ENCODE assay signal across 28 mouse cellular contexts in genomic region chr19:47548432-47549076, GRCm38 (mm10). TPM values are rescaled to one million over a fixed set of nuclear protein-coding genes. Genes with fewer than 3 reads are reported as not detected.
DNase-seq lines count a peak whose midpoint lies in the region; ATAC-seq lines count a peak whose summit lies in the region.
"Had no signal": no experiment of that assay in that cellular context is flagged by ENCODE, and none has a peak within 500 bp of the region (broad histone marks: within the 10 kb centered on the region; RNA-seq: fewer than 3 reads in every experiment).

No protein-coding gene starts in this region.

- H3K4me2 ChIP-seq in kidney, embryonic 14.5 days (replicated peaks; ENCODE audit: low read depth, low read length): no peak overlapping the region
- no peak overlapping the region for H3K4me2 ChIP-seq in liver, embryonic 11.5 days
- H3K4me2 ChIP-seq in forebrain, embryonic 15.5 days (replicated peaks): no peak overlapping the region
- H3K4me2 ChIP-seq: embryonic facial prominence, embryonic 13.5 days; forebrain, embryonic 13.5 days; heart, embryonic 15.5 days; hindbrain, embryonic 12.5 days; intestine, embryonic 15.5 days; lung, embryonic 15.5 days; midbrain, embryonic 11.5 days; neural tube, embryonic 12.5 days had no signal

- H3K9ac ChIP-seq in kidney, embryonic 14.5 days (ENCODE audit: low read depth, low read length): no peak overlapping the region
- H3K9ac ChIP-seq in liver, embryonic 11.5 days (ENCODE audit: low read depth, low read length): no peak overlapping the region
- no peak overlapping the region for H3K9ac ChIP-seq in forebrain, embryonic 15.5 days (replicated peaks)
- H3K9ac ChIP-seq: embryonic facial prominence, embryonic 13.5 days; forebrain, embryonic 13.5 days; heart, embryonic 15.5 days; hindbrain, embryonic 12.5 days; intestine, embryonic 15.5 days; liver, embryonic 14.5 days; lung, embryonic 15.5 days; neural tube, embryonic 12.5 days had no signal

- WGBS in kidney, embryonic 14.5 days: 83% methylated on average over 11 of the region's 11 CpGs
- 86% methylated on average over 11 of the region's 11 CpGs for WGBS in liver, embryonic 11.5 days
- 91% methylated on average over 11 of the region's 11 CpGs for WGBS in forebrain, embryonic 15.5 days

- H3K27me3 ChIP-seq in kidney, embryonic 14.5 days (ENCODE audit: control insufficient read depth, insufficient read depth, low read length): no peaks in the 10 kb centered on the region
- no peaks in the 10 kb centered on the region for H3K27me3 ChIP-seq in liver, embryonic 11.5 days (replicated peaks; ENCODE audit: control insufficient read depth, insufficient read depth, low read length)
- no peaks in the 10 kb centered on the region for H3K27me3 ChIP-seq in forebrain, embryonic 15.5 days
- H3K27me3 ChIP-seq: embryonic facial prominence, embryonic 13.5 days; forebrain, embryonic 13.5 days; heart, embryonic 15.5 days; hindbrain, embryonic 12.5 days; intestine, embryonic 15.5 days; lung, embryonic 15.5 days; neural tube, embryonic 12.5 days; Patski had no signal

- H3K9me3 ChIP-seq in kidney, embryonic 14.5 days (ENCODE audit: control insufficient read depth, low read length): no peaks in the 10 kb centered on the region; the same call in 1 of the 2 replicates
- no peaks in the 10 kb centered on the region for H3K9me3 ChIP-seq in liver, embryonic 11.5 days (ENCODE audit: control insufficient read depth, low read length)
- no peaks in the 10 kb centered on the region for H3K9me3 ChIP-seq in forebrain, embryonic 15.5 days
- H3K9me3 ChIP-seq: embryonic facial prominence, embryonic 13.5 days; forebrain, embryonic 13.5 days; heart, embryonic 10.5 days; heart, embryonic 15.5 days; intestine, embryonic 15.5 days; lung, embryonic 15.5 days; neural tube, embryonic 12.5 days had no signal

- H3K4me3 ChIP-seq in kidney, embryonic 14.5 days (ENCODE audit: low read length): no peak overlapping the region
- no peak overlapping the region for H3K4me3 ChIP-seq in liver, embryonic 11.5 days (ENCODE audit: low read depth, low read length)
- H3K4me3 ChIP-seq in forebrain, embryonic 15.5 days: no peak overlapping the region
- H3K4me3 ChIP-seq: embryonic facial prominence, embryonic 13.5 days; forebrain, embryonic 13.5 days; heart, embryonic 10.5 days; heart, embryonic 15.5 days; hindbrain, embryonic 12.5 days; intestine, embryonic 15.5 days; lung, embryonic 15.5 days; myocyte; neural tube, embryonic 12.5 days had no signal

- H3K4me1 ChIP-seq in kidney, embryonic 14.5 days (ENCODE audit: control insufficient read depth, insufficient read depth, low read length): peaks cover 5% of the 10 kb centered on the region
- H3K4me1 ChIP-seq in liver, embryonic 11.5 days (replicated peaks; ENCODE audit: control insufficient read depth, insufficient read depth, low read length): no peaks in the 10 kb centered on the region
- 0 out of 2 replicates have a peak, but pooled peaks cover 3% of the 10 kb centered on the region for H3K4me1 ChIP-seq in forebrain, embryonic 15.5 days
- H3K4me1 ChIP-seq: embryonic facial prominence, embryonic 13.5 days; heart, embryonic 15.5 days; hindbrain, embryonic 12.5 days; intestine, embryonic 15.5 days; lung, embryonic 15.5 days; neural tube, embryonic 12.5 days had no signal

- ATAC-seq in kidney, embryonic 14.5 days (ENCODE audit: low FRiP score, low TSS enrichment): no peak
- no peak; the same call in 1 of the 2 replicates for ATAC-seq in liver, embryonic 11.5 days (replicated peaks; ENCODE audit: low FRiP score)
- 0 out of 2 replicates have a peak, but pooled peaks have one; percentile 51 for ATAC-seq in erythroblast, adult 5-6 weeks (replicated peaks; ENCODE audit: low FRiP score, poor library complexity, severe bottlenecking)
- ATAC-seq in forebrain, embryonic 15.5 days (replicated peaks): no peak
- ATAC-seq: forebrain, embryonic 13.5 days; hindbrain, postnatal 0 days; intestine, embryonic 15.5 days; Patski had no signal

- H3K27ac ChIP-seq in kidney, embryonic 14.5 days (ENCODE audit: low read depth, low read length): 0 out of 2 replicates have a peak overlapping the region, but pooled peaks have one; percentile 37
- H3K27ac ChIP-seq in liver, embryonic 11.5 days (ENCODE audit: low read depth, low read length): no peak overlapping the region
- H3K27ac ChIP-seq in forebrain, embryonic 15.5 days (replicated peaks): no peak overlapping the region
- H3K27ac ChIP-seq: embryonic facial prominence, embryonic 13.5 days; forebrain, embryonic 13.5 days; heart, embryonic 10.5 days; heart, embryonic 15.5 days; hindbrain, embryonic 12.5 days; hindbrain, postnatal 0 days; intestine, embryonic 15.5 days; liver, embryonic 14.5 days; lung, embryonic 15.5 days; neural tube, embryonic 12.5 days had no signal

- DNase-seq in kidney, adult 18-20 months: no peak
- DNase-seq in liver: peak; percentile 21
- DNase-seq in liver, embryonic 11.5 days (ENCODE audit: low spot score): no peak
- DNase-seq in c-Kit-positive CD71-positive TER-119-positive erythroid progenitor cells, embryonic 14.5 days (ENCODE audit: low spot score): no peak
- DNase-seq: adrenal gland, postnatal 14 days; cerebellum, adult 11-12 months; cerebellum, postnatal 10 days; gastrocnemius, postnatal 14 days; kidney, adult 9 months; right cerebral cortex, postnatal 14 days; thymus, postnatal 14 days had no signal

- H3K36me3 ChIP-seq in kidney, embryonic 14.5 days (ENCODE audit: control insufficient read depth, insufficient read depth, low read length): no peaks in the 10 kb centered on the region
- no peaks in the 10 kb centered on the region for H3K36me3 ChIP-seq in liver, embryonic 11.5 days (ENCODE audit: control insufficient read depth, insufficient read depth, low read length)
- H3K36me3 ChIP-seq in forebrain, embryonic 15.5 days: no peaks in the 10 kb centered on the region
- H3K36me3 ChIP-seq: embryonic facial prominence, embryonic 13.5 days; G1E; heart, embryonic 10.5 days; heart, embryonic 15.5 days; hindbrain, embryonic 12.5 days; intestine, embryonic 15.5 days; lung, embryonic 15.5 days; neural tube, embryonic 12.5 days had no signal

RNA-seq across cellular contexts. Expression of gene Stn1, which starts 11.2 kb away (rescaled TPM):
- polyA plus RNA-seq in kidney, embryonic 14.5 days (2014; fragmentation: Nextera tagmentation; extraction: Ambion mirVana): 54.7 and 55.0 TPM in 2 replicates
- polyA plus RNA-seq in liver, embryonic 11.5 days (2014; fragmentation: Nextera tagmentation; extraction: Ambion mirVana): 26.1 and 30.8 TPM in 2 replicates
- total RNA-seq in erythroblast, adult 5-6 weeks (2015; ENCODE audit: low replicate concordance): 3.8 TPM in 2 replicates
- 7.1 and 8.2 TPM in 2 replicates for total RNA-seq in erythroblast, adult 5-6 weeks (2017; ENCODE audit: low replicate concordance)
- polyA plus RNA-seq in forebrain, embryonic 15.5 days (2015; fragmentation: Nextera tagmentation; extraction: Ambion mirVana): 33.6 and 36.2 TPM in 2 replicates

RNA-seq across cellular contexts. Expression of gene Slk, which starts 30.9 kb away (rescaled TPM):
- 16.5 and 20.6 TPM in 2 replicates for polyA plus RNA-seq in kidney, embryonic 14.5 days (2014; fragmentation: Nextera tagmentation; extraction: Ambion mirVana)
- 12.5 and 15.5 TPM in 2 replicates for polyA plus RNA-seq in liver, embryonic 11.5 days (2014; fragmentation: Nextera tagmentation; extraction: Ambion mirVana)
- 74.0 and 81.3 TPM in 2 replicates for total RNA-seq in erythroblast, adult 5-6 weeks (2015; ENCODE audit: low replicate concordance)
- total RNA-seq in erythroblast, adult 5-6 weeks (2017; ENCODE audit: low replicate concordance): 96.8 and 148 TPM in 2 replicates
- 7.1 and 8.0 TPM in 2 replicates for polyA plus RNA-seq in forebrain, embryonic 15.5 days (2015; fragmentation: Nextera tagmentation; extraction: Ambion mirVana)
